Mouse (Mus musculus) myocyte (in vitro differentiated cells): ENCODE measurements around the gene Gpatch3.

Experiments used
- CEBPB ChIP-seq: IDR thresholded peaks from 2 replicates; pipeline ENCODE4 v1.6.1; 2011; ENCODE audit warnings: mild to moderate bottlenecking, moderate library complexity; ENCODE audit not compliant: poor library complexity, insufficient read depth, severe bottlenecking
- MAX ChIP-seq: IDR thresholded peaks from one replicate; pipeline ENCODE4 v1.6.1; 2011; ENCODE audit warnings: low read depth, mild to moderate bottlenecking, control low read depth
- POLR2A ChIP-seq: IDR thresholded peaks from one replicate; pipeline ENCODE4 v1.6.1; 2011; ENCODE audit warnings: low read depth, mild to moderate bottlenecking, control low read depth, moderate library complexity; ENCODE audit not compliant: insufficient read length

DNA sequence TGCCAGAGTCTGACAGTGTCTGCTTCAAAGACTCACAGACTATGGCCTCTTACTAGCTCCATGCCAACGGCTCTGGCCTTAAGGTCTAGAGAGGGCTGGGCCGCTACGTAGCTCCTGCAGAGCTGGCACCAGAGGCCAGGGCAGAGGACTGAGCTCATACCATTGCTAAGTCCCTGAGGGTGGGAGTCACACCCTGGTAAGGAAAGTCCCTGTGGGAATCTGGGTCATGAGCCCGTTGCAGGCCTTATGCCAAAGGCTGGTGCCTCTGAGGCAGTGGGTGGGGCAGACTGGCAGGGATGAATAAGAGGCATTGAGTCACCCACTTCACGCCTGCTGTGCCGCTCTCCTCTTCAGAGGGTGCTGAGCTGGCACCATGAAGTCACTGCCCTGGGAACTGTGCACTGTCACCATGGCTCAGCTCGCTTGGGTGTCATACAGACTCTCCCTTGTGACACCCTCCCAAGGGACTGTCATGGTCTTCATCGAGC is 39.8 kb downstream of the Gpatch3 start:
- TF ChIP-seq MAX: no peak
- peak; percentile 33 for TF ChIP-seq POLR2A
- no peak for TF ChIP-seq CEBPB
